Mouse (Mus musculus) forebrain, embryonic 11.5 days (tissue): ENCODE data around the gene Blvra. TPM values are rescaled to one million over a fixed set of nuclear protein-coding genes. Genes with fewer than 3 reads are reported as not detected.

Experiments used
- microRNA-seq: library from miRNA; unstranded; fragments of <30 nt; microRNA quantifications from one replicate; pipeline ENCODE4, GENCODE M21; 2016; ENCODE audit not compliant: insufficient number of aligned reads
- polyA plus RNA-seq: library from polyadenylated mRNA; unstranded; fragments of >200 nt; fragmentation: Nextera tagmentation; extraction: Ambion mirVana; gene quantifications from 2 replicates; pipeline ENCODE4 v1.2.1, GENCODE M21; 2014

The Blvra gene
- polyA plus RNA-seq, 1 experiment from 2014 or later, result 15.2 TPM

Small RNA genes within 50 kb of the gene (microRNA-seq; reads per million reads assigned to microRNA genes)
- not detected for gene Gm24081

Other genes starting within 250 kb of the Blvra start
- gene Trpm7, start 194.4 kb upstream of the Blvra start, polyA plus RNA-seq, result 39.4 and 50.9 TPM in 2 replicates
- gene Sppl2a, start 137.4 kb upstream of the Blvra start, polyA plus RNA-seq, result 35.2 and 39.3 TPM in 2 replicates
- gene Ap4e1, start 61.9 kb upstream of the Blvra start, polyA plus RNA-seq, result 11.3 and 13.1 TPM in 2 replicates
- 130 and 132 TPM in 2 replicates for gene Ncaph, start 63.3 kb downstream of the Blvra start, polyA plus RNA-seq
- gene Itpripl1, start 72.8 kb downstream of the Blvra start, polyA plus RNA-seq, result 22.5 and 23.5 TPM in 2 replicates
- gene 1810024B03Rik, start 137.6 kb downstream of the Blvra start, polyA plus RNA-seq, result 2.1 and 2.9 TPM in 2 replicates
- 113 and 115 TPM in 2 replicates for gene Snrnp200, start 137.7 kb downstream of the Blvra start, polyA plus RNA-seq
- 46.3 and 55.6 TPM in 2 replicates for gene Ciao1, start 177.2 kb downstream of the Blvra start, polyA plus RNA-seq
- gene Tmem127, start 177.2 kb downstream of the Blvra start, polyA plus RNA-seq, result 23.0 and 25.7 TPM in 2 replicates
- 95.0 and 102 TPM in 2 replicates for gene Stard7, start 199.6 kb downstream of the Blvra start, polyA plus RNA-seq